Mouse (Mus musculus) natural killer cell, adult 2 months (primary cell): ENCODE results near the gene Pdpk1.

Experiments used
- DNase-seq, 2 experiments: peaks; one replicate each; pipeline ENCODE4 v3.0.0; 2022; ENCODE audit warnings: low spot score in 2 of 2

The Pdpk1 gene

GRCm38 (mm10) chr17:24150824-24151223, at the start of gene Pdpk1:
TSS of gene Pdpk1 (minus strand) at chr17:24150924.
- DNase-seq, result no peak

DNA sequence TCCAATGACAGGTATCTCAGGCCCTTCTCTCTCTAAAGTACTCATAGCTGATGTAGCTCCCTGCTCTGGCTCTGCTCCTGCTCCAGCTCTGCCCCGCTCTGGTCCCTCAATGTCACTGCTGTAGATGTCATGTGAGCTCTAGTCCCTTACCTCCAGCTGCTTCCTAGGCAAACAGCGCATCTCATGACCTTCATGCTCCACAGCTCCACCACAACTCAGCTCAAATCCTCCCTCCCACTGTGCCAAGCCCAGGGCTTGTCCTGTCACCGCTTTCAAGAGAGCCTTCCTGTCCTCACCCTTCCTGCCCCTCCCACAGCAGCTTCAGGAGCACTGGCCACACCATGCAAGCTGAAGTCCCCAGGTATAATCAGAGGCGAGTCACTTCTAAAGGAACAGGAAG, 49.0 kb upstream of the Pdpk1 start:
- no peak for DNase-seq

DNA sequence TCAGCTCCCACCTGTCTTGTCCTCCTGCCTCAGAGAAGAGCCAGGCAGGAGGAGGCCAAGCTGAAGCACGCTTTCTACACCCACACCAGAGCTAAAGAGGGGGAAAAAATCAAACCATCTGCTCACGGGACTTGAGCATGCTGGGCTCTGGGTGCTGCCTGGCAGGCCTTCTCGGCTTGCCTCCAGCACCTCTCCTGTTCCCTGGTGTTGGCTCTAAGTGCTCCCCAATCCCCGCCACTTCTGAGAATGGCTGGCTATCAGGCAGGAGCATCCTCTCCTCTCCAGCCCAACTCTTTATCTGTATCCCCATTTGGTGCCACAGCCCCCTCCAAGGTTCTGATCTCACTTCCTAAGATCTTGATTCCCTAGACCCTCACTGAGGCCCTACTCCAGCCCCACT, 48.5 kb upstream of the Pdpk1 start:
- DNase-seq, result no peak

DNA sequence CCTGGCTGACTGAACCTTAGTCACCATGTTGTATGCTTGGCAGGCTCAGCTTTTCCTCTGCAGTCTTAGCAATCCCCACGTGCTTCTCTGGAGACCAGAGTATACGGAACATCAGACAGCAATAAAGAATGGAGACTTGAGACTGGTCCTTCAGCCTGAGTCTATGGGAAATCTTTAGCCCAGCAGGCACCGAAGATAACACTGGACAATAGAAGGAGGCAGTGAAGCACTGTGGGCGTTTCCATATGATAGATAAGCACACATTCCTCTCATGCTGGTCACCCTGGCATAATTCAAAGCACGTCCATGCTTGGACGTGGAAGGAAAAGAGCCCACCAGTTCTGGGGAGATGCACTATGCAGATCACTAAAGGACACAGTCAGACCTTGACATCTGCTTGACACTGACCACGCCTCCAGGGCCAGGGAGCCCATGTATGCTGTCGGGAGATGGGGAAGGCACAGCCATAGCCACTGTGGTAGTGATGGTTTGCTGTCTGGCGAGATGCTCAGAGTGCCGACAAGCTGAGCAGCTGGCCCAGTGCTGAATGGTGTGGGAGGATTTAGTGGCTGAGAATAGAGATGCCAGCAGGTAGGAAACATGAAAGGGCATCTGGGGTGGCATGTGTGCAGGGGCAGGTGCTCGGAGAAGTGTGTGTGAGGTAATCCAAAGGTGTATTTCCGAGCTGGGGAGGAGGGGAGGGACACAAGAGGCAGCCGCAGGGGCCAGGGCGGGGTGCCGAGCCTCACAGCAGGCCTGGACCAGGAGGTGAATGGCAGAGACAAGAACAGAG, 46.5 kb upstream of the Pdpk1 start:
- DNase-seq, result no peak

DNA sequence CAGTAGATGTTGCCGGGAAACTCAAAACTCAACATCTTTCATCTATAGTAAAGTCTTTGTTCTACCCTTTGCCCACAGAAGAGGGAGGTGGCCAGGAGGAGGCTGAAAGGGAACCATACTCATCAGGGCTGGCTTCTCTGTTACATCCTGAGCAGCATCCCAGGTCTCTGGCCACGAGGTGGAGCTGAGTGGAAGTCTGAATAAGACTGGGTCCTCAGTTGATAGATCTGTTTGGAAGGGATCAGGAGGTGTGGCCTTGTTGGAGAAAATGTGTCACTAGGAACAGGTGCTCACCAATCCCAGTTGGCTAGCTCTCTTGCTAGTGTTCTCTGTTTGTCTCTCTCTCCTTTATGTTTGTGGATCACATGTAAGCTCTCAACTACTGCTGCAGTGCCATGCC, 44.6 kb upstream of the Pdpk1 start:
- DNase-seq, result no peak

DNA sequence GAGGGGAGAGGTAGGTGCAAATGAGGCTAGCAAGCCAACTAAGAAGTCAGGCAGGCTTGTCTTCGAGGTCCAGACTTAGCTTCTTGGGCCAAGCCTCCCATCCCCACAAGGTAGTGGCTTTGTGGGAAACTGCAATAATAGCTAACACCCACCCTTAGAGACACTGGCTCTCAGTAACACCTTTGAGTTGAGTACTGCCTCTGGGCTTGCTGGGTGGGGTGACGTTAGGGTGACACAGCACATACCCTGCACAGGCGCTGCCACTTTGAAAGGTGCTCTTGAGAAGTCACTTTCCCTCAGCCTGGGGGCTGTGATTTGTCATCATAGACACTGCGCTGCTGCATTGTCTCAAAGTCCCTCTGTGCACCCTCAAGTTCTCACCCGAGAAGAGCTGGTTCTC, 43.0 kb upstream of the Pdpk1 start:
- DNase-seq, result no peak

- DNase-seq, result no peak
These were observed 42.5 kb upstream of the Pdpk1 start for GRCm38 (mm10) chr17:24193268-24193667.

GRCm38 (mm10) chr17:24192848-24193247, 42.1 kb upstream of the Pdpk1 start:
- no peak for DNase-seq

GRCm38 (mm10) chr17:24191481-24191880, 40.8 kb upstream of the Pdpk1 start:
- no peak for DNase-seq

- DNase-seq, result no peak
These were observed 40.2 kb upstream of the Pdpk1 start for GRCm38 (mm10) chr17:24190934-24191333.

GRCm38 (mm10) chr17:24174259-24174658, 23.5 kb upstream of the Pdpk1 start:
- no peak for DNase-seq

DNA sequence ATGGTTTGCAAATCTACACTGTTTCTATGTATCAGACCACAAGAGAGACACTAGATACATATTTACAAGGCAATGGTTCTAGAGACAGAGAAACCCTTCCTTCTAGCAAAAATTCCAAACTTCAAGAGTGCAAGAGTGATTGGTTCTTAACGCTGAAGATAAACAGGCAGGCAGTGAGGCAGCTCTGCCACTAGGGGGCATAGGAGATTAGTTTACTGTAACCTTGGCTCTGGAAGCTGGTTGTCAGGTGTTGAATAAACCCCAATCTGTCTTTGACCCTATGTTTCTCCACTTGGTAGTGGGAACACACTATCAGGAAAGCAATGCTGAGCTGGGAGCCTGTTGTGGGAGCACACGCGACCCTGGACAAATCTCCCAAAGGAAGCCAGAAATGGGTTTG, 22.7 kb upstream of the Pdpk1 start:
- peak; percentile 59 to 72 for DNase-seq

GRCm38 (mm10) chr17:24171738-24172137, 21.0 kb upstream of the Pdpk1 start:
- DNase-seq, result no peak

- DNase-seq, result no peak
These were observed 20.0 kb upstream of the Pdpk1 start for GRCm38 (mm10) chr17:24170729-24171128.

DNA sequence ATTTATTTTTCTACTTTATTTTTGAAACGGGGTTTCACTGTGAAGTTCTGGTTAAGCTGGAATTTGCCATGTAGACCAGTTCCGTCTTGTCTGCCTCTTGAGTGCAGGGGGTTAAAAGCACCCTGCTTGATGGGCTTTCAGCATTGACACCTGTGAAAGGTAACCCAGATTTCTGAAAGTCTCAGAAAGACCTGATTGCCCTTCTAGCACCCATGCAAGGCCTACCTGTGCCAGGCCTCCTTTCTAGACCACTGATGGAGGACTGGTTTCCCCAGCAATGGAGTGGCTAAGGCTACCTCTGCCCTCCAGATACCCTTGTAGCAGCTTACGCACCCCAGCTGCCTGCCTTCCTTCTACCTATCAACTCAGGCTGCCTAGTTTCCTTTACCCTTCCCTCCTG, 19.4 kb upstream of the Pdpk1 start:
- DNase-seq, result no peak

DNA sequence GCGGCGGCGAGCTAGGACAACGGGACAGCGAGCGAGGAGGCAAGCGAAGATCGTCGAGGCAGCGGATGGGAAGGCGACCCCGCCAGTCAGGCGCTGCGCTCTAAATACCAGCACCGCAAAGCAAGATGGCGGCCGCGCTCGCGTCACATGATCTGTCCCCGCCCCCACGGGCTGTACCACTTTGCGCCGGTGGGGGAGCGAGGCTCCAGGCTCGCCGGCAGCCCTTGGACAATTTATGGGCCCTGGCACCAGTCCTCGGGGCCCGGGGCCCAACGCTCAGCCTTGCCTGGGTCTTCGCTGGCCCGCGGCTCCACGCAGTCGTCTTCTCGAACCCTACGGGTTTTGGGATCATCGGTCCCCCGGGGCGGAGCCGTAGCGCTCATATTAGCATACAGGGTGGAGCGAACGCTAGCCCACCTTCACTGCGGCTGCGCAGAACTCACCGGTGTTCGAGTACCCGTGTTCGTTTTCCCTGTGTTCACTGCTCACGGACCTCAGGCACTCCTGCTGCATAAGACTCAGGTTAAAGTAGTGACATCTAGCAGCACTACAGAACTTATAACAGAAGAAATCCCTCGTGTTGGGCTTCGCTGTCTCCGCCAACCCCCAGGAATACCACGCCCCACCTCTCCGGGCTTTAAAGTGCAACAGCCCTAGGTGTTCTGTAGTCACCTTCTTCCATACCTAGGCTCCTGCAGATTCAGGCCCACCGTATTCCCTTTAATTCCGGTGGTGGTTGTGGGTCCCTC, 18.8 kb upstream of the Pdpk1 start, which contains the start of gene Atp6v0c:
Gene Atp6v0c (minus strand): TSS at position 386 of the 749 bp plus-strand sequence.
- peak; percentile 95 to 96 for DNase-seq

- peak; percentile 85 to 86 for DNase-seq
These were observed 18.0 kb upstream of the Pdpk1 start for GRCm38 (mm10) chr17:24168590-24169277.

DNA sequence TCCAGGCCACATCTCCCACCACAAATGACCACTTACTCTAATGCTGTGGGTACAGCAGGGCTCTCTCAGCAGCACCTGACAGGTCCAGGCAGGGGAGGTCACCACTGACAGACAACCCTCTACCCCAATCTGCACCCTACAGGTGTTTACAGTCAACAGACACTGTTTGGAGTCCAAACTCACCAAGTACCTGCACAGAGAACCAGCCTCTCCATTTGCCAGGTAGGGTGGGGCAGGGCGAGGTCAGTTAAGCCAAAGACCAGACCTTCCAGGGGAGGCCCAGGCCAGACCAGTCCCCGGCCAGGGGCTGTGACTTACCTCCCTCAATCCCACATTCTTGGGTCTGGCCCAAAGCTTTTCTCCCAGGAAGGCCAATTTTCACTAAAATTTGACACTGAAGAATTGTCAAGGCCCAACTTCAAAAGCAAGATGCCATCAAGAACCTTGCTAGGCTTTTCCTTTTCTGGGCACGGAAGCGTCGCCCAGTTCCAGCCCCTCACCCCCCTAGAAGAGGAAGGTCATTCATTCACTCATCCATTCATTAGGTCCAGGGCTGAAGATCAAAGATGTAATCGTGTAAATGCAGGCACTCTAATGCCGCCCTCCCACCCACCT, 17.3 kb upstream of the Pdpk1 start:
- no peak for DNase-seq

GRCm38 (mm10) chr17:24167120-24167519, 16.4 kb upstream of the Pdpk1 start:
- DNase-seq, result no peak

DNA sequence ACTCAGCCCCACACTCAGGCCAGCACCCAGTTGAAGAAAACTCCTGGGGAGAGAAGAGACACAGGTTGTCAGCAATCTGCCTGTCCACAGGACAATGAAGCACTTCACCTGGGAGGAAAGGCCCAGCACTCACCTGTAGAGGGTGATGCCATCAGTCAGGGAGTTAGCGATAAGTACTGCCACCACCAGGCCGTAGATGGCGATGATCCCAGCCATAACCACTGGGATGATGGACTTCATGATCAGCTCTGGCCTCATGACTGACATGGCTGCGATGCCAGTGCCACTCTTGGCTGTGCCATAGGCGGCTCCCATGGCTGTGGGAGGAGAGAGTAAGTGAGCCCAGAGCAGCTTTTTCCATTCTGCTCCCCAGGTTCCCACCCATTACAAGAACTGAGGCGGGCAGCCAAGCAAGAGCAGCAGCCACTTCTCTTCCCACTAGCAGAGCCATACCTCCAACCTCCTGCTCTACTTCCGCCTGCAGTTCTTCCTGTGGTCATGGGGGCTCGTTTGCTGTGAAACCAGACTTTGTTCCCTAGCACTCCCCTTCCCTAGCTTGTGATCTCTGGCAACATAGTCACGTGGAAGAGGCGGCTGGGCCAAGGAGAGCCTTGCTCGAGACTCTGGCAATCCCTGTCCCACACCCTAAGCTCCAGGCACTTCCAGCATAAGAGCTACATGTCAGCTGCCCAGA, 14.0 kb upstream of the Pdpk1 start:
- DNase-seq, result no peak

GRCm38 (mm10) chr17:24163176-24163962, 12.6 kb upstream of the Pdpk1 start, which contains the start of gene Amdhd2:
TSS of gene Amdhd2 (minus strand) at chr17:24163766.
- peak; percentile 93 to 95 for DNase-seq
